Mouse (Mus musculus): ENCODE data around the gene Serp1. TPM values are rescaled to one million over a fixed set of nuclear protein-coding genes. Genes with fewer than 3 reads are reported as not detected.
A peak's percentile ranks its signal among the peaks of the same experiment; 100 is the strongest.
"Not testable (repeated sequence)": the region's sequence is repeated elsewhere in the genome, so short reads cannot be mapped to it uniquely, and the experiment has no call there.

The Serp1 gene
- total and polyA plus RNA-seq, 2 experiments from 2014 or later = 49.3 to 59.5 TPM

- DNase-seq = no peak
- Histone ChIP-seq H3K9ac (no peak overlapping the region), H3K4me3 (ENCODE audit: low read depth, low read length) (no peak overlapping the region), H3K4me2 (ENCODE audit: low read depth) (no peak overlapping the region), H3K36me3 (ENCODE audit: insufficient read depth) (no peaks in the 10 kb centered on the region), H3K27me3 (ENCODE audit: insufficient read depth, low read length) (no peaks in the 10 kb centered on the region), H3K9me3 (ENCODE audit: low read length) (no peaks in the 10 kb centered on the region), H3K4me1 (ENCODE audit: insufficient read depth) (no peaks in the 10 kb centered on the region), H3K27ac (ENCODE audit: low read depth, low read length) (no peak overlapping the region)
- peak; percentile 24; the same call in 1 of the 2 replicates for TF ChIP-seq CTCF (IDR thresholded peaks at IDR 0.05; ENCODE audit: low read depth)
- no peak for ATAC-seq
- 78% methylated on average over 8 of the region's 8 CpGs for WGBS
Measured at GRCm38 (mm10) chr3:58487999-58488775, 37.5 kb downstream of the Serp1 start.

DNA sequence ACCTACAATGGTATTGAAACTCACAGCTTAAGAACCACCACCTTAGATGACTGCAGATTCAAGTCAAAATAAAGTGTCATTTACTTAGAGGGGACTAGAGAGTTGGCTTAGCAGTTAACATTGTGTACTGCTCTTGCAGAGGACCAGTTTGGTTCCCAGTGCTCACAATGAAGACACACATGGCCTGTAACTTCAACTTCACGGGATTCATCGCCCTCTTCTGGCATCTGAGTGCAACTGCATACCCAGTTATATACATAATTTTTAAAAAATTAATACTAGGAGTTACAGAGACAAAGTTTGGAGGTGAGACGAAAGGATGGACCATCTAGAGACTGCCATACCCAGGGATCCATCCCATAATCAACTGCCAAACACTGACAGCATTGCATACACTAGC, 38.6 kb downstream of the Serp1 start:
- H3K4me3 ChIP-seq (ENCODE audit: low read depth, low read length) = no peak overlapping the region
- no peaks in the 10 kb centered on the region for H3K27me3 ChIP-seq (ENCODE audit: insufficient read depth, low read length)
- H3K9me3 ChIP-seq (ENCODE audit: low read length) = no peaks in the 10 kb centered on the region
- no peaks in the 10 kb centered on the region for H3K36me3 ChIP-seq (ENCODE audit: insufficient read depth)
- DNase-seq = no peak
- no peaks in the 10 kb centered on the region for H3K4me1 ChIP-seq (ENCODE audit: insufficient read depth)
- H3K27ac ChIP-seq (ENCODE audit: low read depth, low read length) = no peak overlapping the region
- no peak; the same call in 1 of the 2 replicates for TF ChIP-seq CTCF (IDR thresholded peaks at IDR 0.05; ENCODE audit: low read depth)
- no peak for ATAC-seq
- H3K9ac ChIP-seq = no peak overlapping the region
- H3K4me2 ChIP-seq (ENCODE audit: low read depth) = no peak overlapping the region
- 67% methylated on average over 3 of the region's 3 CpGs for WGBS

DNA sequence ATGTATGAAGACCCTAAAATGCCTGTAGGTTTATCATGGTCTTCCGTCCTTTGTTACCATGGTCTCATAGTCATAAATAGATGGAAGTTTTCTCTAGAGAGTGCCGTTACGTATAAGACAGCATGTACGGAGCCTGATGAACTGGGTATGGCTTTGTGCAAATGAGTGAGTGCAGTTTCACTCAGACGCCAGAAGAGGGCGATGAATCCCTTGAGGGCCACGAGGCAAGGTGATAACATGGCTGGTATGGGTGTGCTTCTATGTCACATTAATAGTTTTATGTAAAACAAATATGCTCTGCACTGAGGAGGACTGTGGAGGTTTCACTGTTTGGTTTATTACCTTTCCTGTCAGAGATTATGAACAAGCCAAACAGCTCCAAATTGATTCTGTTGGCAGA, 39.8 kb downstream of the Serp1 start:
- Histone ChIP-seq H3K9me3 (ENCODE audit: low read length) (no peaks in the 10 kb centered on the region), H3K27me3 (ENCODE audit: insufficient read depth, low read length) (no peaks in the 10 kb centered on the region), H3K4me1 (ENCODE audit: insufficient read depth) (no peaks in the 10 kb centered on the region), H3K9ac (no peak overlapping the region), H3K36me3 (ENCODE audit: insufficient read depth) (no peaks in the 10 kb centered on the region), H3K4me2 (ENCODE audit: low read depth) (no peak overlapping the region), H3K27ac (ENCODE audit: low read depth, low read length) (no peak overlapping the region), H3K4me3 (ENCODE audit: low read depth, low read length) (no peak overlapping the region)
- no peak for DNase-seq
- WGBS = 68% methylated on average over 7 of the region's 7 CpGs
- ATAC-seq = no peak
- TF ChIP-seq CTCF (IDR thresholded peaks at IDR 0.05; ENCODE audit: low read depth) = peak; percentile 22; the same call in 1 of the 2 replicates

DNA sequence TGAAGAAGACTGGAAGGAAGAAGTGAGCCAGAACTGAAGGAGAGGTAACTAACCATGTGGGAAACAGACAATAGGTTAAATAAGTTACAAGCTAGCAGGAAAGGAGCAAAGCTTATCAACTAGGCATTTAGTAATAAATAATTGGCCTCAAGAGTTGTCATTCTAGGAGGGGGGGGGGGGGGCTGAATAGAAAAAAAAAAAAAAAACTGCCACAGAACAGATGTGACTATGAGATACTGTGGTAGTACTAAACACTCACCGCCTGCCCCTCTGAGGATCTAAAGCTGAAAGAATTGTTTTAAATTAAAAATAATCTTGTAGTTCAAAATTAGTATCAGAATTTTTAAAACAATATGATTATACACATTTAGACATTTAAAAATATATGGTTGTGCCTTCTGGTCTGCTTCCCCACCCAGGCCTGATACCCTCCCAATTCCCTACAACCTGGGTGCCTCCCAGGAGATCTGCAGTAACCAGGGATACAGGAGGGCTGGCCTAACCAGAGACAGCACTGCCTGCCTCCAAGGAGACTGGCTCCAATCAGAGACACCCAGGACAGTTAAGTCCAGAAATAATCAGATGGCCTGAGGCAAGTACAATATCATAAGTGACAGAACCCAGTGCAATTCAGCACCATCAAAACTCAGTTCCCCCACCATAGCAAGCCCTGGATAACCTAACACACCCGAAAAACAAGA, 46.8 kb downstream of the Serp1 start:
- WGBS = 91% methylated on average over 2 of the region's 2 CpGs
- no peak for DNase-seq

GRCm38 (mm10) chr3:58475298-58475697, 50.4 kb downstream of the Serp1 start:
- not testable (repeated sequence) for H3K9ac ChIP-seq; H3K27ac ChIP-seq (ENCODE audit: low read depth, low read length); H3K4me2 ChIP-seq (ENCODE audit: low read depth); H3K9me3 ChIP-seq (ENCODE audit: low read length); H3K27me3 ChIP-seq (ENCODE audit: insufficient read depth, low read length); H3K36me3 ChIP-seq (ENCODE audit: insufficient read depth); ATAC-seq; H3K4me1 ChIP-seq (ENCODE audit: insufficient read depth); DNase-seq; H3K4me3 ChIP-seq (ENCODE audit: low read depth, low read length)
- WGBS = 82% methylated on average over 1 of the region's 1 CpGs

More for the DNA sequence above, 46.8 kb downstream of the Serp1 start:
- Histone ChIP-seq H3K4me2 (ENCODE audit: low read depth) (no peak overlapping the region), H3K4me1 (ENCODE audit: insufficient read depth) (no peaks in the 10 kb centered on the region), H3K9ac (no peak overlapping the region), H3K36me3 (ENCODE audit: insufficient read depth) (no peaks in the 10 kb centered on the region), H3K4me3 (ENCODE audit: low read depth, low read length) (no peak overlapping the region), H3K27me3 (ENCODE audit: insufficient read depth, low read length) (no peaks in the 10 kb centered on the region), H3K27ac (ENCODE audit: low read depth, low read length) (no peak overlapping the region), H3K9me3 (ENCODE audit: low read length) (no peaks in the 10 kb centered on the region)
- no peak for TF ChIP-seq CTCF (IDR thresholded peaks at IDR 0.05; ENCODE audit: low read depth)
- no peak for ATAC-seq

Other genes starting within 250 kb of the Serp1 start
- gene Tsc22d2, start 111.2 kb downstream of the Serp1 start, total RNA-seq (2014; rRNA removed) = 19.0 and 27.7 TPM in 2 replicates
- 7.7 and 10.2 TPM in 2 replicates for gene Tsc22d2, start 111.2 kb downstream of the Serp1 start, polyA plus RNA-seq (2015; fragmentation: Nextera tagmentation; extraction: Ambion mirVana)
- gene Eif2a, start 71 bp downstream of the Serp1 start, total RNA-seq (2014; rRNA removed) = 79.4 and 94.3 TPM in 2 replicates
- gene Eif2a, start 71 bp downstream of the Serp1 start, polyA plus RNA-seq (2015; fragmentation: Nextera tagmentation; extraction: Ambion mirVana) = 41.8 and 44.2 TPM in 2 replicates
- gene Selenot, start 50.7 kb upstream of the Serp1 start, total RNA-seq (2014; rRNA removed) = 174 and 190 TPM in 2 replicates
- gene Selenot, start 50.7 kb upstream of the Serp1 start, polyA plus RNA-seq (2015; fragmentation: Nextera tagmentation; extraction: Ambion mirVana) = 12.5 and 19.3 TPM in 2 replicates
- gene Erich6, start 111.3 kb upstream of the Serp1 start, total RNA-seq (2014; rRNA removed) = 0.29 and 0.92 TPM in 2 replicates
- 0.33 and 0.45 TPM in 2 replicates for gene Erich6, start 111.3 kb upstream of the Serp1 start, polyA plus RNA-seq (2015; fragmentation: Nextera tagmentation; extraction: Ambion mirVana)
- gene Siah2, start 166.5 kb upstream of the Serp1 start, total RNA-seq (2014; rRNA removed) = 22.1 and 25.2 TPM in 2 replicates
- 11.2 and 13.6 TPM in 2 replicates for gene Siah2, start 166.5 kb upstream of the Serp1 start, polyA plus RNA-seq (2015; fragmentation: Nextera tagmentation; extraction: Ambion mirVana)

All from forebrain, postnatal 0 days (tissue).